Mouse (Mus musculus) gastrocnemius, postnatal 36 days (tissue): Measurements from ENCODE around the gene 1600015I10Rik. TPM values are rescaled to one million over a fixed set of nuclear protein-coding genes. Genes with fewer than 3 reads are reported as not detected.
"Not testable (repeated sequence)": the region's sequence is repeated elsewhere in the genome, so short reads cannot be mapped to it uniquely, and the experiment has no call there.

Experiments
- DNase-seq, 2 experiments: peaks; one replicate each; pipeline ENCODE4 v3.0.0; 2022
- intact Hi-C: fragments of 180-260 bp; cut with DNase I; formaldehyde crosslinking; loops from one replicate; pipeline ENCODE4 v1.15.1; 2025
- long read RNA-seq, 2 experiments: library from polyadenylated mRNA; stranded (forward); transcript quantifications; one replicate each; pipeline ENCODE4 v2.0.0; 2021
- total RNA-seq, 2 experiments: library from RNA; stranded (reverse); gene quantifications; 2 replicates each; pipeline ENCODE4 v1.2.3; 2021

Gene 1600015I10Rik
- not detected for total RNA-seq
- long read RNA-seq, experiment 1 = 0 reads
- long read RNA-seq, experiment 2 = 0 reads

DNA sequence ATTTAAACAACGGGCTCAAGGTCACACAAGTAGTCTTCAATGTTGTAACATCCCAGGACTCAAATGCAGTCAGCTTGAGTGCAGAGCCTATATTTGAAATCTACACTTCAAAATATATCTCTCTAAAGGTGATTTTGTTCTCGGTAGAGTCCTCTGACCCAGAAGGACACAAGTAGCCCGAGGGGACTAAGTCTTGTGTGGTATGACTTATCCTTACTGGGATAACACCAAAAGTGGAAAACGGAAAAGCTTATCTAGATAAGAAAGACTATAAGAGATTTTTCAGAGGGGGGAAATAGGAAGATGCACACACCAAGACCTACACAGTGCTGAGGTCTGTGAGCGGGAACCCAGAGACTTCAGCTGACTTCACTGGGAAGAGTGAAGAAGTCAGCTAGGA is at the start of gene 1600015I10Rik:
TSS of gene 1600015I10Rik (plus strand) at position 301 of the 400 bp plus-strand sequence.
- intact Hi-C loops = no loop called here
- no peak for DNase-seq

DNA sequence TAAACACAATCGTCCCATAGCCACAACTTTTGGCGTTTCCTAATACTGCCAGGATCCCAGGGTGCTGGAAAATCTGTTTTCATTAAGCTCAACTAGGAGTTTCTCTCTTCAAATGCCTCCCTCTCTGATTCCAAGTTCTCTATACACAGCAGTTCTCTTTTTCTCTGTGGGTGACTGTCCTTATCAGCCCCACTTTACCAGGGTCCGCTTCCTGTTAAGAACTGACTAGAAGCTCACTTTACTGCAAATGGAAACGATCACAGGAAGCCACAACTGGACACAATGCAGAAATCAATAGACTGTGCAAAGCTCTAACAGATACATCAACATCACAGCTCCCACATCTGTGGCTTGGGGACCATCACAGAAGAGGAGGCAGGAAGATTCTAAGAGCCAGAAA is 35.5 kb upstream of the 1600015I10Rik start:
- DNase-seq = no peak
- intact Hi-C loops = no loop called here

DNA sequence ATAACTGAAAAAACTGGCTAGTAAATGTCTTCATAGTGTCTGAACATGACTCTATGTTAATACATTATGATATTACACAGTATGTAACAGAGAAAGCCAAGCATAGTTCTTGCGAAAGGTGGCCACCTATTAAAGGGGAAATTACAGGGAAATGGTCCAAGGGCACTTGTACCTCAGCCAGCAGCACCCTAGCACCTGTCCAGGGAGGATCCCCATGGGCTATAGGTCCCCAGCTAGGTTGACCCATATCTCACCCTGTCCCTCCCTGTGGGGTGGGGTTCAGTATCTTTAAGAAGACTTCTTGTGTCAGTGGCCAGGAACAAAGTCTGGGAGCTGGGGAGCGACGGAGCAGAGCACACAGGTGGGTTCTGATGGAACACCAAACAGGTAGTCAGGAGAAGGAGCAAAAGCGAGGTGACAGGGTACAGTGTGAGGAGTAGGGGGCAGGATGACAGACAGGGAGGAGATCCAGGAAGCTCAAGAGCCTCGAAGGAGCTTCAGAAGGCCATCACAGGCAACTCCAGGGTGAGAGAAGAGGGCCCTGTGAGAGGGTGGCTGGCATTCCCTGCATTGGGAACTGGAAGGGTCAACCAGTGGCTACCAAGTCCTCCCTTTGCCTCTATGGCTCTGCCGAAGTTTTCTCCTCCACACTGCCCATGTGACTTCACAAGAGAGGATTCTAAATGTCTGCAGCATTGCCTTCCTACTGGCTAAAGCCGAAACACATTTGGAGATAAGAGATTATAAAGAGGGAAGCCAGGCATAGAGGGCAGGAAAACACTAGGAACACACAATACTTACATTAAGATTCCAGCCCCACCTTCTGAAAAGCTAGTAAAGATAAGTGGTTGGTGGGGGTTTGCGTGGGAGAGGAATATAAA is 34.5 kb upstream of the 1600015I10Rik start:
- intact Hi-C loops = no loop called here
- no peak for DNase-seq

DNA sequence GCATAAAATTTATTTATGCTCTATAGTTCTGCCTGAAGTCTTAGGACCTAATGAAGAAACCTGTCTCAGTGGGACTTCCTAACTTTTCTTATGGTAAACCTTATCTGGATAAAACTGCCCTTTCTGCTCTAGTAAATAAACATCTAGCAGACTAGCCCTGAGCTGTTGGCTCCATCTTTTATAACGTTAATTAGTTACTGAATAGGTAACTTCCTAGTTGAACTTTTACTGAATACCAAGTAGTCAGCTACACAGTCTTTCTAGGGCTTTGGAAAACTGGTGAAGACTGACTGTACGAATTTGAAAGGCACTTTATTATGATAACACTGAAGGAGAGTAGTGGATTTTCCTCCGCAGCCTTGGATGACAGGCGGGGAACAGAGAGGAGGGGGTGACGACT is 33.8 kb upstream of the 1600015I10Rik start:
- no peak for DNase-seq
- intact Hi-C loops = no loop called here

DNA sequence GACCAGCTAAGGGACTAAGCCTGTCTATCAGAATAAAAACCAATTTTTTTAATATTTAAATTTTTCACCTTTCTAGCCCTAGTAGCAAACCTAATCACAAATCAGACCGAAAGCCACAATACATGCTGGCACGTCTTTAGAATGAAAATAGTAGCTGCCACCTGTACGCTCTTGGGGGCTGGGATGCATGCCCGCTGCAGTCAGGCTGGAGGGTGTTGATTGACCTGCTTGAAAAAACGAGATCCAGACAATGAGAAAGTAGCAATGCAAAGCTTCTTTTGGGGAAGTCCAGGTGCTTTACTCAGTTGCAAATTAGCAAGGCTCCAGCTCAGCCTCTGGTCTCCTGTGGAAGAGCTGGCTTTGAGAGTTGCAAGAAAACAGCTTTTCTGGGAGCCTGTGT is 32.7 kb upstream of the 1600015I10Rik start:
- intact Hi-C loops = no loop called here
- no peak for DNase-seq

DNA sequence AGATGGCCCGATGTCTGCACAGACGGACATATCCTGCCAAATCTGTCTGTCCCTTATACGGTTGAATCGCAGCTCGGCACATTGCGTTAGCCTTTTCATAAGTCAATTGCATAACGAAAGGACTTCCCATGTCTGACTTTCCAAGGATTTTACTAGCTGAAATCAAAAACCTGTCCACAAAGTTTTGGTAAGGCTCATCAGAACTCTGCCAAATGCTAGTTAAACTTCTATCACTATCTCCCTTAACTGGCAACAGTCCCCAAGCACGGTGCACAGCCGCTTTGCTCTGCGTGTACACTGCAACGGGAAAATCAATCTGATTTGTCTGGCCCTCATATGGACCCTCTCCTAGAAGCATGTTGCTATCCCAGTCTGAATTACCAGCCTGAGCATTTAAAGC is 28.4 kb upstream of the 1600015I10Rik start:
- intact Hi-C loops, DNase-seq: not testable (repeated sequence)

DNA sequence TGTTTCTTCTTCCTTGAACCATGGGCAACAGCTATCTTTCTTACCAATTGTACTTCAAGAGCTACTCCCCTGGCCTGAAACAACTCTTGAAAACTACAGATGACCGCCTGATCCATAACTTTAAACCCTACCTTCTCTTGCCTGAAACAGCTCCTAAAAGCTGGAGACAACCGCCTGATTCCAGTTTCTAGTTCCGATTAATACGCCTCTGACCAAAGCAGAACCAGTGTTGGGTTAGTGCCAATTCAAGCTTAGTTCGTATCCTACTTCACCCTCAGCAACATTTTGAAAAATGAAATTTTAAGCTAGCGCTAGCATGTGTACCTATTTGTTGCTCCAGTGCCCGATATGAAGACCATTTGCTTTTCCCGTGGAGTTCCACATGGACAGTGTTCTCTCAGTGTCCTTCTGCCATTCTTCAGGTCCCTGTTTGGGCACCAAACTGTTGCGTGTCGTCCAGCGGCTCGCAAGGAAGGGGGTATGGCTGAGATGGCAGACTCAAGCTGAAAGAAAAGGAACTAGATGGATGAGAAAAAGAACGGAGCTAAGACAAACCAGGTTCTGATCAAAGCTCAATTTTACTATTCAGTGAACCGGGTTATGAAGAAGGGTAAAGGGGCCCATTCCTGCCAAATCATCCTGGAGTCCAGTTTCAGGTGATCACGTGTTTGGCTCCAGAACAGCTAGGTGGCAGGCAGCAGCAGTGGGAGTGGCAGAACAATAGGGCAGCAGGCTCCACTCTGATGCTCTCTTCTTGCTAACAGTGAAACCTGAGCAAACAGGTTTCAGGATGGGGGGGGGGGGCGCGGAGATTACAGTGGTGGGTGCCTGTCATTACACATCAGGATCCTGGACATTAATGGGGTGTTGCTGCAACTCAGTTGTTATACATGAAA is 26.9 kb upstream of the 1600015I10Rik start:
- intact Hi-C loops = no loop called here
- DNase-seq = no peak

DNA sequence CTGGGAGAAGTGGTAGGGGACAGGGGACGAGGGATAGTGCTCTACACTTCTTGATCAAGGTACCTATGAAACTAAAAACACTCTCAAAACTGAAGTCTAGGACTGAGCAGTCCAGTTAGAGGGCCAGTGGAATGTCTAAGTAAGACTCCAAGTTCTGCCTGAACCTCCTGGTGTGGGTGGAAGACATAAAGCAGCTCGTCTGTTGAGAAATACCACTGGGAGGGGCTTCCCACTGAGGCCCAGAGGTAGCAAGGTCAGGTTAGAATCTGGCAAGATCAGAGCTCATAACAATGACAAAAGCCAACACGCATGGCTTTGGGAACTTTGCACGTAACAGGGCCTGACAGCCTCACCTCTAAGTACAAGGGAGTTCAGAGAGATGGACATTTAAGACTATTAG is 26.3 kb upstream of the 1600015I10Rik start:
- no peak for DNase-seq
- intact Hi-C loops = no loop called here

DNA sequence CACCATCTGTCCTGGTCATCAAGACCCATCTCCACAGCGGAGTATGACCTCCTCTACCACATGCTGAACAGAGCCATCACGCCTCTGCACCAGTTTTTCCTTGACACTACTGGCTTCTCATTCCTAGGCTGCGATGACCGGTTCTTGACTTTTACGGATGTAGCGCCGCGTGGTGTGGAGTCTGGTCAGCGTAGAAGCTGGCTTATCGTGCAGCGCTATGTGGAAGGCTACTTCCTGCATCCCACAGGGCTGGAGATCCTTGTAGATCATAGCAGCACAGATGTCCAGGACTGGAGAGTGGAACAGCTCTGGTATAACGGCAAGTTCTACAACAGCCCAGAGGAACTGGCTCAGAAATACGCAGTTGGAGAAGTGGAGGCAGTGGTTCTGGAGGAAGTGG is 24.1 kb upstream of the 1600015I10Rik start:
- intact Hi-C loops = no loop called here

DNA sequence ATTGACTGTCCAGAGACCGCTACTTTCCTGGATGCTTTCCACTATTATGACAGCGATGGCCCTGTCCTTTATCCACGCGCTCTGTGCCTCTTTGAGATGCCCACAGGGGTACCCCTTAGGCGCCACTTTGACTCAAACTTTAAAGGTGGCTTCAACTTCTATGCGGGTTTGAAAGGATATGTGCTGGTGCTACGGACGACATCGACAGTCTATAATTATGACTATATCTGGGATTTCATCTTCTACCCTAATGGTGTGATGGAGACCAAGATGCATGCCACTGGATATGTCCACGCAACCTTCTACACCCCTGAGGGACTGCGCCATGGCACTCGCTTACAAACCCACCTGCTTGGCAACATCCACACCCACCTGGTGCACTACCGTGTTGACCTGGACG is 23.3 kb upstream of the 1600015I10Rik start:
- intact Hi-C loops = no loop called here
- no peak for DNase-seq

More for the DNA sequence above, 24.1 kb upstream of the 1600015I10Rik start:
- no peak for DNase-seq

DNA sequence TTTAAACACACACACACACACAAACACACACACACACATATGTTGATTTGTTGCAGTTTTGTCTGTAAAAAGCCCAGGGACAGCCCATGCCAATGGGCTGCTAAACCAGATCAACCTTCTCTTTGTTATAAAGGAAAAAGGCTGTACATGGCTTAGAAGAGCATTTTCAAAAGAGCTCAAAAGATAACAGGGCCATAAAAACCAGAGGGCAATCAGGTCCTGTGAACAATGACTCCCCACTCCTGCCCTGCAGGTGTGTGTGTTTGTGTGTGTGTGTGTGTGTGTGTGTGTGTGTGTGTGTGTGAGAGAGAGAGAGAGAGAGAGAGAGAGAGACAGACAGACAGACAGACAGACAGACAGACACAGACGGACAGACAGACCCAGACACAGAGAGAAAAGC is 20.5 kb upstream of the 1600015I10Rik start:
- intact Hi-C loops = no loop called here
- no peak for DNase-seq

DNA sequence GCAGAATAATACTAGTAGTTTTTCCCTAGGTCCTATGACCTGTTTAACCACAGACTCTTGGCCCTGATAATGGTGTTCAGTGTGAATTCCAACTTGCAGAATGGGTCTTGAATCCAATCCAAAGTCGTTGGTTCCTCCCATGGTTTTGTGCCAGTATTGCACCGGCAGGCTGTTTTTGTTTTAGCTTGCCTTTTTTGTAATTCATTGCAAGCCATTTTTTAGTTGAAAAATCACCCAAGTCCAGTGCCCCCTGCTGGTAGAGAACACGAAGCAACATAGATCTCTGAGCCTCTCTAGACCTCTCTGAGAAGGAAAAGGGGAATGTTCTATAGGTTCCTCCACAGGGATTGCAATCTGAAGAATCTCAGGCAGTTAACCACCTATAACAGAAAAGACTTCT is 17.7 kb upstream of the 1600015I10Rik start:
- intact Hi-C loops = loop anchor here (5.0 kb wide), 1 partner anchor 95 kb away; no protein-coding TSS in a partner anchor

DNA sequence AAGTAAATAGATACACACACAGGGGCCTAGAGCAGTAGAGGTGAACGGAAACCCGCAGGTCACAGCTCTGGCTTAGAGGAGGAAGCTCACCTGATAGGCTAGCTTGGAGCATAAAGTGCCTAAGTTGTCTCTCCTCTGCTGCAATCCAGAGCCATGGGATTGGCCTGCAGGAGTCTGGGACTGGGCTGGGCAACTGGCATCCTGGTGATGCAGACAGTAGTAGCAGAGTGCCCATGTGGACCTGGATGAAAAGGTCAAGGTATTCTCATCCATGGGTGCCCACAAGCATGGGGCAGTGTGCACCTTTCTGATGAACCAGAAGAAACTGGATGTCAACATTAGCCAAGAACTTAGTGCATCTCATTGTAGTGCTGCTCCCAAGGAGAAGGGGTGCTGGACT is 16.1 kb upstream of the 1600015I10Rik start:
- no peak for DNase-seq
- intact Hi-C loops = loop anchor here (5.0 kb wide), 1 partner anchor 96 kb away; no protein-coding TSS in a partner anchor

More for the DNA sequence above, 17.7 kb upstream of the 1600015I10Rik start:
- no peak for DNase-seq

DNA sequence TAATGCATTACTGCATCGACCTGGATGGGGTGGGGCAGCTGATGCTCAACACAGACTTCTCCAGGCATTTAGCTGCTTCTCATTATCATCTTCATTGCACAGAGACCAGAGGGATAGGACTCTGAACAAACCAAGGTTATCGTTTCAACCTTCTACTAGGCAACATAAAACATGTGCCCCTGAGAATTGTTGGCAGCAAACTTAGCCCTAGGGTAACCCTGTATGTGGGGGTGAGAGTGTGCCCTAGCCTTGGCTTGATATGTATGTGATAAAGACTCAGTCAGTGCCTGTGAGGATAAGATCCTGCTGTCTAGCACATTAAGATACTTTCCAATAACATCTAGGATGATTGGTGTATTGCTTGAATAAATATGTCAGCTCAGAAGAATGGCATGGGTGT is 19.9 kb downstream of the 1600015I10Rik start:
- intact Hi-C loops = no loop called here
- DNase-seq = no peak

DNA sequence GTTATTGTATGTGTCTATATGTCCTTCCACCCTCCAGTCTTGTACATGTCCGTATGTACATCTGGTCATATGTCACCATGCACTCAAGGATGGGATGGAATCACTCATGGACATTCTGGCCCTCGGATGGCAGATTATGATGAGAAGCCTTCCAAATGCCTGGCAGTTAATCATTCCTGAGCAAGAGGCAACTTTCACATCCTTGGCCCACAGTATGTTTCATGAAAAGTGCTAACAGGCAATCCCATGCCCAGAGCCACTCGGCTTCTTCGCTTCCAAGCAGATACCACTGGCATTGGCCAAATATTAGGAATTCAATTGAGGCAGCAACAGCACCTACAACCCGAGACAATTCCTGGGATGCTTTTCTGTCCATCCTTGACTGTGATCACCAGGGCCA is 21.0 kb downstream of the 1600015I10Rik start:
- DNase-seq = no peak
- intact Hi-C loops = no loop called here

DNA sequence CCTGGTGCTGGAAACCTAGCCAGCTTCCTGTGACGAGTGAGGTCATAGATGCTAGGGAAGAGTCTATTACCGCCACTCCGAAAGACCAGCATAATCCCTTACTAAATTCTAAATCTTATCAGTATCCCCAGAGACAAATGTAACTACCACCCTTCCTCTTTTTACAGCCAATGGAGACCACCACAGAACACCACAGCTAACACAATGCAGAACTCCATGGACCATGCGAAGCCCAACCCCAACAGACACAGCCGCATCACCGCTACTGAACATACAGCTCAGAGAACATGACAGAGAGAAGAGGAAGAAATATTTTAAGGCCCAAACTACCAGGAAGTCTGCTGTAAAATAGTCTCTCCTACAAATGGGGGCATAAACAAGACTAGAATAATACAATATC is 21.9 kb downstream of the 1600015I10Rik start:
- intact Hi-C loops = no loop called here
- DNase-seq = no peak

DNA sequence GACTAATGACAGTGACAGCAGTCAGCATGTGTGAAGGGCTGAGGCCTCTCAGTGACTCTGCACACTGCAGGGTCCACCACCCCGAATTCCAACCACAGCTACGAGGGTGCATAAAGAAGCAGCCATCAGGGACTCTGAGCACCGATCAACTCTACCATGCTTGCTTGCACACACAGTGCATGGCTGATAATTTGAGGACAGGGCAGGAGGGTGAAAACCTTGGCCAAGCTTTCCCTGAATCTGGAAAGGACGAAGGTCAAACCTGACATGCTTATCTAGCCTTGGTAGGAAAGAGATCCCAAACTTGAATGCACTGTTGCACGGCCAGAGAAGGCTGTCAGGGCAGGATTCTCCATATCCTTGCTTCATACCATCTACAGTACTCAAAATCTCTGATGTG is 23.5 kb downstream of the 1600015I10Rik start:
- intact Hi-C loops = no loop called here
- DNase-seq = no peak

DNA sequence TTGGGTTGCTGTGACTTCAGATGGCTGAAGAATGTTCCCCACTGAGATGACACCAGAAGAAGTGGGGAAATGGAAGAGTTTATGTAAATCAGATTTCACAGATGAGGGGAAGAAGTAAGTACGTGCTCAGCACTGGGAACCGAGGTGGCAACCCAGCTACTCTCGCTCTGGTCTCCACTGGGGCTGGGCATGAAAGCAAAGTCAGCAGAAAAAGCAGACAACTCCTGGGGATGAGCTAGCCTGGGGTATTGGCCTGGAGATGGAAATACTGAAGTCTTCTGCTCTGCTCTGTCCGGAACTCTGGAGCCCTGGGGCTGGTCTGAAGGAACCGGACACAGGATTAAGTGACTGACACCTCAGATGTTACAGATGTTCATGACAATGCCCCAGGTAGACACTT is 24.5 kb downstream of the 1600015I10Rik start:
- DNase-seq = no peak
- intact Hi-C loops = no loop called here

DNA sequence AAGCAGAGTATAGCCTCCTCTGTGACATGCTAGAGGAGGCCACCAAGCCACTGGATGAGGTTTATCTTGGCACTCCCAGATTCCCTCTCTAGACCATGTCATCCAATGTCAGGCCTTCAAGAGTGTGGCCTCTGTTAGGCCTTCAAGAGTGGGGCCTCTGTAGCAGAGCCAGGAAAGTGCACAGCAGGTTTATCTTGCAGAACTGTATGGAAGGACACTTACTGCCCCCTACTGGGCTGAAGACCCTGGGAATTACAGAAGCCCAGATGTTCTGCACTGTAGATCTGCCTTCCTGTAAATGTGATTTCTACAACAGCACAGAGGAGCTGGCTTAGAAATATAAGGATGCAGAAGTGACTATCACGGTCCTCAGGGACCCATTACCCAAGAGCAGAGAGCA is 25.3 kb downstream of the 1600015I10Rik start:
- intact Hi-C loops = loop anchor here (5.0 kb wide), 1 partner anchor 138 kb away; no protein-coding TSS in a partner anchor
- DNase-seq = no peak

DNA sequence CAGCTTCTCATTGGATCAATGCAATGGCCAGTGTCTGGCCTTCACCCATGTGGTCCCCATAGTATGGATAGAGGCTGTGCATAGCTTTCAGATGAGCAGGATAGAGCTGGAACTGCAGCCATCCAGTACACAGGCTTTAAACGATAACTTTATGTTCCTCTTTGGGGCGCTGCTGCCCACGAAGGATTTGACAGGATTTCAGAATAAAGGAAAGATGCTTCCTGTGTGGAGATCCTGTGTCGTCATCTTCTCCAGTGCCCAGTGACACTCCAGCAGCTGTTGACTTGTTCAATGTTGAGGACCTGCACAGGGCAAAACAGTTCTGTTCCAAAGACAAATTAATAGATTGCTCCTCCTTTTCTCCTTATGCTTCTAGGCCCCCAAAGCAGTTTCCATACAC is 27.1 kb downstream of the 1600015I10Rik start:
- no peak for DNase-seq
- intact Hi-C loops = loop anchor here (5.0 kb wide), 1 partner anchor 139 kb away; no protein-coding TSS in a partner anchor

DNA sequence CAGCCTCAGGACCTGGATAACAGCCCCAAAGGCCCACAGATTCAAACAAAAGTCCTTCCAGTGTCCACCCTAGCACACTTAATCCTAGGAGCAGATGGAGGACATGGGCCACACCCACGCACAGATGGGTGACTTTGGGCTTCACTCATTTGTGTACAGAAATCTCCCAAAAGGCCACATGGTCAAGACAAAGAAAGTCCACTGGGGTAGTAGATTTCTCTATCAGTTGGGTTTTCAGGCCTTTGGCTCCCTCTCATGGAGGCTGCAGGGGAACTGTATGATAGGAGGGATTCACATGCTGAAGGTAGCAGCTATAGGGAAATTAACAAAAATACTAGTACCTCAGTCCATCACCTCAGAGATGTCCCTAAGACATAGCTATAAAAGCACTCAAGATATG is 28.4 kb downstream of the 1600015I10Rik start:
- intact Hi-C loops = loop anchor here (5.0 kb wide), 1 partner anchor 141 kb away; no protein-coding TSS in a partner anchor
- DNase-seq = no peak
